Mouse (Mus musculus) liver, adult 2 months (tissue): ENCODE measurements at regions not wholly inside any gene's neighbourhood (a gene's known extent, or its start where the extent isn't known, plus 50 kb on each side); places are given as distances from the start of the nearest gene placed in this dataset.

ENCODE experiments used
- CTCF ChIP-seq: fragments of 200-500 bp; IDR thresholded peaks from 2 replicates; pipeline ENCODE4 v1.5.1; 2011; ENCODE audit warnings: low read depth, low read length, control low read depth
- POLR2A ChIP-seq: fragments of 200-500 bp; IDR thresholded peaks from 2 replicates; pipeline ENCODE4 v1.6.1; 2011; ENCODE audit warnings: low read length, control low read depth; ENCODE audit not compliant: insufficient read depth; ENCODE audit errors: extremely low read depth

DNA sequence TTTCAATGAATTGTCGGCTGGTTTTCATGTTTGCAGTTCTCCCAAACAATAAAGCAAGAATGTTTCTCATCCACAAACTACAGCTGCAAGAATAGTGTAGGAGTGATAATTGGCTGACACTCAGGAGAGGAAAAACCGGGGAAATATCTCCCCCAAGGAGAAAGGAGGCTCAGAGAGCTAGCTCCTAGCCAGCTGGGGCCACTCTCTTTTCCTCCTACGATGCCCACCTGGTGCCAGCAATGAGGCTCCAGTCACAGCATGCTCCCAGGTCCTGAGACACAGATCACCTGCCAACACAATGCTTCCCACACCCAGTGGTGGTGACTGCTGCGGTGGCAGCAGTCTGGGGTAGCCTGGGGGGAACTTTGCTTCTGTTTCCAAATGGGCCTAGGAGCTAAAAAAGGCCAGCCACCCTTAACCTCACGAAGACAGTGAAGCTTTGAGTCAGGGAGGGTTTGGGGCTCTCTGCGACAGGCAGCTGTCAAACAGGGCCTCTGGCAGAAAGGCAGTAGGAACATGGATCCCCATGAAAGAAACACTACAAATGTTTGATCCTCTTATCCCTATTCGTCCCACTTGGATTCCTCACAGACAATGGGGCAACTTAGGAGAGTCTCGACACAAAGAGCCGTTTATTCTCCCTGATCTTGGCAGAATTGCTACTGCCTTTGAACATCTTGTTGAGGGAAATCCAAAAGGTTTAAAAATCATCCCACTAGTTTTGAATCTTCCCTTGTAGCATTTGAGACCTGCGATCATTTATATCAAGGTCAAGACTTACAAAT lies 527.8 kb downstream of the Efnb2 start:
- TF ChIP-seq CTCF, result no peak
- no peak for TF ChIP-seq POLR2A
